Mouse (Mus musculus): ENCODE measurements at regions not wholly inside any gene's neighbourhood (a gene's known extent, or its start where the extent isn't known, plus 50 kb on each side); places are given as distances from the start of the nearest gene placed in this dataset.

- intact Hi-C loops (cut with DNase I): no loop called here
Observed at GRCm38 (mm10) chr16:5700731-5701255, 184.4 kb upstream of the Rbfox1 start.

GRCm38 (mm10) chr16:5688322-5688721, 196.8 kb upstream of the Rbfox1 start:
- DNase-seq (ENCODE audit: low spot score in 2 of 2): no peak
- intact Hi-C loops (cut with DNase I): no loop called here

More at GRCm38 (mm10) chr16:5700731-5701255, 184.4 kb upstream of the Rbfox1 start:
- no peak for DNase-seq (ENCODE audit: low spot score in 2 of 2)

GRCm38 (mm10) chr16:5673372-5673960, 211.7 kb upstream of the Rbfox1 start:
- DNase-seq (ENCODE audit: low spot score in 2 of 2): no peak
- intact Hi-C loops (cut with DNase I): no loop called here

GRCm38 (mm10) chr16:5672871-5673270, 212.3 kb upstream of the Rbfox1 start:
- no peak for DNase-seq (ENCODE audit: low spot score in 2 of 2)
- intact Hi-C loops (cut with DNase I): no loop called here

GRCm38 (mm10) chr16:5668403-5668967, 216.7 kb upstream of the Rbfox1 start:
- intact Hi-C loops (cut with DNase I): no loop called here
- no peak for DNase-seq (ENCODE audit: low spot score in 2 of 2)

GRCm38 (mm10) chr16:5661918-5662317, 223.2 kb upstream of the Rbfox1 start:
- no peak for DNase-seq (ENCODE audit: low spot score in 2 of 2)
- intact Hi-C loops (cut with DNase I): no loop called here

GRCm38 (mm10) chr16:5651551-5651950, 233.6 kb upstream of the Rbfox1 start:
- intact Hi-C loops (cut with DNase I): no loop called here

GRCm38 (mm10) chr16:5651002-5651401, 234.2 kb upstream of the Rbfox1 start:
- intact Hi-C loops (cut with DNase I): no loop called here
- DNase-seq (ENCODE audit: low spot score in 2 of 2): no peak

More at GRCm38 (mm10) chr16:5651551-5651950, 233.6 kb upstream of the Rbfox1 start:
- DNase-seq (ENCODE audit: low spot score in 2 of 2): no peak

- intact Hi-C loops (cut with DNase I): no loop called here
- DNase-seq (ENCODE audit: low spot score in 2 of 2): no peak
Observed at GRCm38 (mm10) chr16:5639956-5640355, 245.2 kb upstream of the Rbfox1 start.

GRCm38 (mm10) chr16:5629996-5630395, 255.2 kb upstream of the Rbfox1 start:
- intact Hi-C loops (cut with DNase I): no loop called here
- DNase-seq (ENCODE audit: low spot score in 2 of 2): no peak

- no peak for DNase-seq (ENCODE audit: low spot score in 2 of 2)
- intact Hi-C loops (cut with DNase I): no loop called here
Observed at GRCm38 (mm10) chr16:5627910-5628309, 257.2 kb upstream of the Rbfox1 start.

- DNase-seq (ENCODE audit: low spot score in 2 of 2): no peak
- intact Hi-C loops (cut with DNase I): no loop called here
Observed at GRCm38 (mm10) chr16:5627117-5627909, 257.8 kb upstream of the Rbfox1 start.

GRCm38 (mm10) chr16:5625159-5625558, 260.0 kb upstream of the Rbfox1 start:
- no peak for DNase-seq (ENCODE audit: low spot score in 2 of 2)
- intact Hi-C loops (cut with DNase I): no loop called here

GRCm38 (mm10) chr16:5620566-5620965, 264.6 kb upstream of the Rbfox1 start:
- intact Hi-C loops (cut with DNase I): no loop called here
- no peak for DNase-seq (ENCODE audit: low spot score in 2 of 2)

GRCm38 (mm10) chr16:5616356-5616755, 268.8 kb upstream of the Rbfox1 start:
- no peak for DNase-seq (ENCODE audit: low spot score in 2 of 2)
- intact Hi-C loops (cut with DNase I): no loop called here

GRCm38 (mm10) chr16:5595359-5595758, 289.8 kb upstream of the Rbfox1 start:
- no peak for DNase-seq (ENCODE audit: low spot score in 2 of 2)

GRCm38 (mm10) chr16:5578333-5578732, 306.8 kb upstream of the Rbfox1 start:
- intact Hi-C loops (cut with DNase I): no loop called here
- no peak for DNase-seq (ENCODE audit: low spot score in 2 of 2)

More at GRCm38 (mm10) chr16:5595359-5595758, 289.8 kb upstream of the Rbfox1 start:
- intact Hi-C loops (cut with DNase I): no loop called here

GRCm38 (mm10) chr16:5572780-5573179, 312.4 kb upstream of the Rbfox1 start:
- DNase-seq (ENCODE audit: low spot score in 2 of 2): no peak
- intact Hi-C loops (cut with DNase I): no loop called here

GRCm38 (mm10) chr16:5570619-5571018, 314.5 kb upstream of the Rbfox1 start:
- DNase-seq (ENCODE audit: low spot score in 2 of 2): no peak
- intact Hi-C loops (cut with DNase I): no loop called here

GRCm38 (mm10) chr16:5569101-5569500, 313.3 kb upstream of the Eef2kmt start:
- no peak for DNase-seq (ENCODE audit: low spot score in 2 of 2)
- intact Hi-C loops (cut with DNase I): no loop called here

- DNase-seq (ENCODE audit: low spot score in 2 of 2): no peak
- intact Hi-C loops (cut with DNase I): no loop called here
Observed at GRCm38 (mm10) chr16:5549026-5549425, 293.2 kb upstream of the Eef2kmt start.

All from left cerebral cortex, postnatal 36 days (tissue).